Mouse (Mus musculus) CH12.LX (cell line): ENCODE results near the gene Kcnip3. TPM values are rescaled to one million over a fixed set of nuclear protein-coding genes. Genes with fewer than 3 reads are reported as not detected.

Experiments used
- DNase-seq: peaks from one replicate; pipeline ENCODE4 v3.0.0-alpha.2; 2013; ENCODE audit errors: extremely low read depth
- H3K27ac ChIP-seq: 2 replicates; pipeline ENCODE4 v1.5.1; 2012; ENCODE audit warnings: low read depth, mild to moderate bottlenecking, control low read depth, moderate library complexity; ENCODE audit not compliant: insufficient read depth
- H3K27me3 ChIP-seq: replicated peaks from 2 replicates; pipeline ENCODE3; 2012; ENCODE audit warnings: inconsistent platforms
- H3K36me3 ChIP-seq, 2 experiments: replicated peaks in 1 of 2; 2 replicates each; pipeline versions ENCODE3 to v1.6.1; 2012; ENCODE audit warnings: inconsistent platforms in 1 of 2, low read length in 1 of 2, mild to moderate bottlenecking in 1 of 2, mixed read lengths in 1 of 2, moderate library complexity in 1 of 2; ENCODE audit not compliant: control insufficient read depth in 1 of 2, insufficient read depth in 1 of 2
- H3K4me1 ChIP-seq, 2 experiments: 2 replicates each; pipeline ENCODE4 v1.6.1; 2012; ENCODE audit warnings: inconsistent platforms in 1 of 2, moderate library complexity in 1 of 2; ENCODE audit not compliant: insufficient read depth in 2 of 2, control insufficient read depth in 1 of 2
- H3K4me2 ChIP-seq: 2 replicates; pipeline ENCODE4 v1.6.1; 2012; ENCODE audit warnings: low read depth, mild to moderate bottlenecking, control low read depth; ENCODE audit not compliant: poor library complexity, insufficient read depth, severe bottlenecking
- H3K4me3 ChIP-seq, 3 experiments: fragments of 150-350 bp in 1 of 3; sonication (generic) in 1 of 3; replicated peaks in 1 of 3; 2 replicates each; pipeline versions ENCODE3 to v1.5.1; 2011 to 2012; ENCODE audit warnings: low read depth in 2 of 3, low read length in 2 of 3, mild to moderate bottlenecking in 2 of 3, moderate library complexity in 2 of 3, control low read depth in 1 of 3, improper control_type of control experiment in 1 of 3, inconsistent platforms in 1 of 3, mixed read lengths in 1 of 3; ENCODE audit not compliant: poor library complexity in 1 of 3
- H3K79me2 ChIP-seq: replicated peaks from 2 replicates; pipeline ENCODE4 v1.6.1; 2012; ENCODE audit warnings: mild to moderate bottlenecking, moderate library complexity; ENCODE audit not compliant: control insufficient read depth, poor library complexity, insufficient read depth, severe bottlenecking; ENCODE audit errors: extremely low read depth
- H3K9ac ChIP-seq: 2 replicates; pipeline ENCODE4 v1.6.1; 2012; ENCODE audit warnings: low read depth, mild to moderate bottlenecking, control low read depth, moderate library complexity; ENCODE audit not compliant: insufficient read depth
- H3K9me3 ChIP-seq: replicated peaks from 2 replicates; pipeline ENCODE3; 2012; ENCODE audit warnings: low read length, inconsistent platforms, mixed read lengths
- BHLHE40 ChIP-seq: IDR thresholded peaks from 2 replicates; pipeline ENCODE4 v1.6.1; 2011; ENCODE audit warnings: mild to moderate bottlenecking, low read depth, low read length, improper control_type of control experiment
- CHD1 ChIP-seq: IDR thresholded peaks from 2 replicates; pipeline ENCODE4 v1.6.1; 2012; ENCODE audit warnings: low read depth, low read length, improper control_type of control experiment, inconsistent platforms
- CHD2 ChIP-seq: IDR thresholded peaks from 2 replicates; pipeline ENCODE4 v1.6.1; 2011; ENCODE audit warnings: low read length, improper control_type of control experiment
- CTCF ChIP-seq, 2 experiments: IDR thresholded peaks in 1 of 2; conservative IDR thresholded peaks in 1 of 2; 2 replicates each; pipeline ENCODE4 v1.5.1; 2011 to 2012; ENCODE audit warnings: low read depth in 2 of 2, low read length in 2 of 2, improper control_type of control experiment in 1 of 2, inconsistent platforms in 1 of 2, mild to moderate bottlenecking in 1 of 2, moderate library complexity in 1 of 2
- E2F4 ChIP-seq: IDR thresholded peaks from 2 replicates; pipeline ENCODE4 v1.6.1; 2011; ENCODE audit warnings: low read depth, low read length, improper control_type of control experiment; ENCODE audit not compliant: insufficient replicate concordance
- EP300 ChIP-seq: IDR thresholded peaks from 2 replicates; pipeline ENCODE4 v1.6.1; 2011; ENCODE audit warnings: low read length, improper control_type of control experiment
- ETS1 ChIP-seq: conservative IDR thresholded peaks from 2 replicates; pipeline ENCODE4 v1.6.1; 2012; ENCODE audit warnings: low read depth, mild to moderate bottlenecking, inconsistent platforms, low read length, improper control_type of control experiment, moderate library complexity
- GABPA ChIP-seq: IDR thresholded peaks from 2 replicates; pipeline ENCODE4 v1.6.1; 2012; ENCODE audit warnings: low read depth, low read length, improper control_type of control experiment, inconsistent platforms; ENCODE audit not compliant: insufficient replicate concordance
- HCFC1 ChIP-seq: IDR thresholded peaks from 2 replicates; pipeline ENCODE4 v1.6.1; 2012; ENCODE audit warnings: low read depth, mild to moderate bottlenecking, inconsistent platforms, low read length, improper control_type of control experiment
- IRF4 ChIP-seq: IDR thresholded peaks from 2 replicates; pipeline ENCODE4 v1.6.1; 2014; ENCODE audit warnings: low read depth, mild to moderate bottlenecking, inconsistent platforms, low read length, improper control_type of control experiment
- JUN ChIP-seq: IDR thresholded peaks from 2 replicates; pipeline ENCODE4 v1.6.1; 2011; ENCODE audit warnings: low read depth, mild to moderate bottlenecking, low read length, improper control_type of control experiment, moderate library complexity; ENCODE audit not compliant: insufficient read depth
- JUND ChIP-seq: conservative IDR thresholded peaks from 2 replicates; pipeline ENCODE4 v1.6.1; 2011; ENCODE audit warnings: low read depth, low read length, improper control_type of control experiment
- KAT2A ChIP-seq: IDR thresholded peaks from 2 replicates; pipeline ENCODE4 v1.6.1; 2012; ENCODE audit warnings: low read length, improper control_type of control experiment, inconsistent platforms; ENCODE audit not compliant: insufficient replicate concordance
- MAZ ChIP-seq: IDR thresholded peaks from 2 replicates; pipeline ENCODE4 v1.6.1; 2012; ENCODE audit warnings: low read depth, mild to moderate bottlenecking, inconsistent platforms, low read length, improper control_type of control experiment, moderate library complexity
- MYC ChIP-seq: IDR thresholded peaks from 2 replicates; pipeline ENCODE4 v1.6.1; 2011; ENCODE audit warnings: low read depth, mild to moderate bottlenecking, improper control_type of control experiment, low read length
- NELFE ChIP-seq: IDR thresholded peaks from 2 replicates; pipeline ENCODE4 v1.6.1; 2011; ENCODE audit warnings: low read depth, low read length, improper control_type of control experiment
- NRF1 ChIP-seq: IDR thresholded peaks from 2 replicates; pipeline ENCODE4 v1.6.1; 2014; ENCODE audit warnings: low read depth, mild to moderate bottlenecking, inconsistent platforms, low read length, improper control_type of control experiment, moderate library complexity
- POLR2AphosphoS2 ChIP-seq: IDR thresholded peaks from 2 replicates; pipeline ENCODE4 v1.6.1; 2011; ENCODE audit warnings: low read depth, low read length, improper control_type of control experiment
- RAD21 ChIP-seq: IDR thresholded peaks from 2 replicates; pipeline ENCODE4 v1.6.1; 2011; ENCODE audit warnings: low read depth, mild to moderate bottlenecking, low read length, improper control_type of control experiment, moderate library complexity
- RCOR1 ChIP-seq: conservative IDR thresholded peaks from 2 replicates; pipeline ENCODE4 v1.6.1; 2012; ENCODE audit warnings: low read depth, mild to moderate bottlenecking, inconsistent platforms, low read length, improper control_type of control experiment
- SMC3 ChIP-seq: IDR thresholded peaks from 2 replicates; pipeline ENCODE4 v1.6.1; 2011; ENCODE audit warnings: low read depth, low read length, improper control_type of control experiment
- TBP ChIP-seq: conservative IDR thresholded peaks from 2 replicates; pipeline ENCODE4 v1.6.1; 2011; ENCODE audit warnings: low read depth, low read length, improper control_type of control experiment
- UBTF ChIP-seq: IDR thresholded peaks from 2 replicates; pipeline ENCODE4 v1.6.1; 2012; ENCODE audit warnings: low read depth, mild to moderate bottlenecking, inconsistent platforms, low read length, improper control_type of control experiment, moderate library complexity
- USF1 ChIP-seq: IDR thresholded peaks from 2 replicates; pipeline ENCODE4 v1.6.1; 2014; ENCODE audit warnings: low read depth, mild to moderate bottlenecking, inconsistent platforms, low read length, improper control_type of control experiment
- USF2 ChIP-seq: conservative IDR thresholded peaks from 2 replicates; pipeline ENCODE4 v1.6.1; 2011; ENCODE audit warnings: low read depth, low read length, improper control_type of control experiment
- ZMIZ1 ChIP-seq: IDR thresholded peaks from 2 replicates; pipeline ENCODE4 v1.6.1; 2012; ENCODE audit warnings: low read depth, mild to moderate bottlenecking, inconsistent platforms, low read length, improper control_type of control experiment
- ZNF384 ChIP-seq: IDR thresholded peaks from 2 replicates; pipeline ENCODE4 v1.6.1; 2012; ENCODE audit warnings: low read depth, low read length, improper control_type of control experiment, inconsistent platforms
- dilution Hi-C: fragments of 300-500 bp; cut with MboI; formaldehyde crosslinking; loops from 2 replicates; pipeline ENCODE4 v1.14.3; 2020; ENCODE audit warnings: low sequenced_read_pairs; ENCODE audit not compliant: extremely low pct_unique_long_range_greater_than_20kb, extremely low pct_ligation_motif_present
- in situ Hi-C: fragments of 300-500 bp; cut with MboI; formaldehyde crosslinking; loops from 3 replicates; pipeline ENCODE4 v1.14.3; 2019; ENCODE audit warnings: low sequenced_read_pairs, low pct_ligation_motif_present, low pct_unique_long_range_greater_than_20kb, mixed read lengths
- polyA plus RNA-seq: library from polyadenylated mRNA; unstranded; fragments of >175 nt; gene quantifications from 2 replicates; pipeline ENCODE4 v1.2.1, GENCODE M21; 2012; ENCODE audit warnings: low read depth; ENCODE audit not compliant: insufficient read length
- total RNA-seq, 2 experiments: library from RNA; depleted of rRNA; stranded (reverse); fragments of 300-350 nt in 1 of 2; fragments of >200 nt in 1 of 2; gene quantifications; 2 replicates each; pipeline ENCODE4 v1.2.3; 2012 to 2014

Kcnip3 gene
- total and polyA plus RNA-seq, 3 experiments, result not detected

GRCm38 (mm10) chr2:127430238-127430637, 91.7 kb downstream of the Kcnip3 start:
- Histone ChIP-seq H3K4me3 (no peak overlapping the region), H3K9me3 (no peaks in the 10 kb centered on the region), H3K27me3 (no peaks in the 10 kb centered on the region), H3K4me2 (no peak overlapping the region), H3K79me2 (no peaks in the 10 kb centered on the region), H3K9ac (no peak overlapping the region), H3K36me3 (peaks cover 17 to 34% of the 10 kb centered on the region in 2 experiments), H3K27ac (no peak overlapping the region), H3K4me1 (peaks cover 3 to 11% of the 10 kb centered on the region in 2 experiments; a peak in 2 of 4 replicates)
- in situ Hi-C loops (no loop called here), dilution Hi-C loops (no loop called here)
- DNase-seq, result peak; percentile 36
- TF ChIP-seq MYC, result no peak
- TF ChIP-seq EP300, result no peak
- TF ChIP-seq JUN, result no peak
- no peak for TF ChIP-seq MAZ
- TF ChIP-seq NRF1, result no peak
- no peak for TF ChIP-seq HCFC1
- no peak for TF ChIP-seq NELFE
- TF ChIP-seq E2F4, result no peak
- no peak for TF ChIP-seq ZNF384
- TF ChIP-seq POLR2AphosphoS2, result no peak
- TF ChIP-seq IRF4, result no peak
- TF ChIP-seq RAD21, result peak; percentile 65
- TF ChIP-seq TBP, result no peak
- TF ChIP-seq BHLHE40, result no peak
- peak; percentile 79 to 86 for TF ChIP-seq CTCF (conservative IDR thresholded peaks at IDR 0.05 in 1 of 2, IDR thresholded peaks at IDR 0.05 in 1 of 2; ENCODE audit: low read depth in 2 of 2, low read length in 2 of 2)
- TF ChIP-seq KAT2A, result no peak
- TF ChIP-seq USF1, result no peak
- no peak for TF ChIP-seq ETS1
- TF ChIP-seq ZMIZ1, result no peak
- TF ChIP-seq CHD1, result no peak
- TF ChIP-seq USF2, result no peak
- no peak for TF ChIP-seq GABPA
- no peak for TF ChIP-seq CHD2
- no peak for TF ChIP-seq JUND
- TF ChIP-seq RCOR1, result no peak
- TF ChIP-seq SMC3, result peak; percentile 70
- no peak for TF ChIP-seq UBTF
